Mouse (Mus musculus) thymus, adult 2 months (tissue): ENCODE measurements around the gene Sftpa1. TPM values are rescaled to one million over a fixed set of nuclear protein-coding genes. Genes with fewer than 3 reads are reported as not detected.

Experiments used
- DNase-seq: peaks from one replicate; pipeline ENCODE4 v3.0.0; 2021
- H3K27ac ChIP-seq: fragments of 200-500 bp; 2 replicates; pipeline ENCODE4 v1.5.1; 2012; ENCODE audit warnings: low read length, control low read depth; ENCODE audit not compliant: control insufficient read depth, insufficient read depth
- H3K27me3 ChIP-seq: fragments of 200-500 bp; 2 replicates; pipeline ENCODE4 v1.6.1; 2012; ENCODE audit warnings: mild to moderate bottlenecking, low read length, moderate library complexity, mixed read lengths; ENCODE audit not compliant: control insufficient read depth, insufficient read depth
- H3K36me3 ChIP-seq: fragments of 200-500 bp; 2 replicates; pipeline ENCODE4 v1.6.1; 2012; ENCODE audit warnings: mild to moderate bottlenecking, low read length, moderate library complexity; ENCODE audit not compliant: control insufficient read depth, insufficient read depth
- H3K4me1 ChIP-seq: fragments of 200-500 bp; replicated peaks from 2 replicates; pipeline ENCODE4 v1.6.1; 2012; ENCODE audit warnings: low read length; ENCODE audit not compliant: control insufficient read depth, insufficient read depth
- H3K4me3 ChIP-seq: fragments of 200-500 bp; 2 replicates; pipeline ENCODE4 v1.5.1; 2012; ENCODE audit warnings: mild to moderate bottlenecking, low read length, control low read depth, moderate library complexity; ENCODE audit not compliant: control insufficient read depth, insufficient read depth
- CTCF ChIP-seq: fragments of 200-500 bp; IDR thresholded peaks from 2 replicates; pipeline ENCODE4 v1.5.1; 2012; ENCODE audit warnings: mild to moderate bottlenecking, control low read depth, low read length, moderate library complexity, borderline replicate concordance; ENCODE audit not compliant: control insufficient read depth, poor library complexity, insufficient read depth; ENCODE audit errors: extremely low read depth
- POLR2A ChIP-seq: fragments of 200-500 bp; IDR thresholded peaks from 2 replicates; pipeline ENCODE4 v1.6.1; 2012; ENCODE audit warnings: mild to moderate bottlenecking, low read length, control low read depth, moderate library complexity; ENCODE audit not compliant: control insufficient read depth, poor library complexity, insufficient read depth; ENCODE audit errors: extremely low read depth
- WGBS: fragments of 180-500 bp; shearing (Covaris S2); methylation state at CpG from one replicate; pipeline ENCODE4 v1.1.7; 2018; 5-methylcytosine and 5-hydroxymethylcytosine counted together
- polyA plus RNA-seq: library from polyadenylated mRNA; depleted of rRNA; stranded (reverse); fragments of >200 nt; gene quantifications from 2 replicates; pipeline ENCODE4 v1.2.3, GENCODE M21; 2012; rRNA removed

The Sftpa1 gene
- polyA plus RNA-seq: 0.84 and 1.4 TPM in 2 replicates

DNA sequence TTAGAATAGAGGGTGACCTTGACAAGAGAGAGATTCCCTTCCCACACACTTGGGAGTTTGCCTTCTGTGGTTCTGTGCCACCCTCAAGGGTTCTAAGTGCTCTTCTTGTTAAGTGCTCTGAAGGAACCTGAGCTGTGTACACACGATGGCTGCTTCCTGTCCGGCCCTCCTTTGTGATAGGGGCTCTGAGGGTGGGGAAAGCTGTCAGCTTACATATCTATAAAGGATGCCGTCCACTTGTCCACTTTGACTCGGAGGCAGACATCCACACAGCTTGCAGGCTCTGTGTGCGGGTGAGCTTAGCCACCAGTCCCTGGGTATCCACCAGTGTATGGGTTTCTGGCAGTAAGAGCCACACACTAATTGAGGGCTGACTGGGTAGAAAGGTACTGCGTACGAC is at the start of gene Sftpa1:
Sftpa1 (plus strand) TSS at position 243 of the 400 bp plus-strand sequence.
- Histone ChIP-seq H3K27ac (no peak within 1 kb of the TSS), H3K4me1 (no peaks in the 10 kb centered on the region), H3K4me3 (no peak within 1 kb of the TSS), H3K36me3 (no peaks in the 10 kb centered on the region), H3K27me3 (no peaks in the 10 kb centered on the region)
- no peak for DNase-seq
- WGBS: 82% methylated on average over 7 of the region's 7 CpGs
- no peak for TF ChIP-seq CTCF
- TF ChIP-seq POLR2A: no peak

DNA sequence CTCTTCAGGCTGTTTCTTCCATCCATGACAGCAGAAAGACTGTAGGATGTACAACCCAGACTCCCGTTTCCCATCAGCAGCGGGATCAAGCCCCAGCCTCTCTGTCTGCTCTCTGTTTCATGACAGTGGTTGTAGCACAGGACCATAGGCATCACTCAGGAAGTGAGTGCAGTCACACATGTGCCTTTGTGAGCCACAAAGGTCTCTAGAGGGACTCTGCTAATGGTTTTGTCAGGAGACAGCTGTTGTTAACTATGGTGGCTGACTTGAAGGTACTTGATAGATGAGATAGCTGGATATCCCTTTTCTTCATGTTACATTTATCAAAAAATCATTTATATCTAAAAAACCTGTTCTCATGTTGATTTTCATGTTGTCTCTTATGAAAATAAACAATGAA is 49.2 kb upstream of the Sftpa1 start:
- no peak for TF ChIP-seq POLR2A
- TF ChIP-seq CTCF: no peak
- no peaks in the 10 kb centered on the region for H3K27me3 ChIP-seq
- H3K4me1 ChIP-seq: no peaks in the 10 kb centered on the region
- H3K36me3 ChIP-seq: no peaks in the 10 kb centered on the region
- H3K4me3 ChIP-seq: no peak overlapping the region
- H3K27ac ChIP-seq: no peak overlapping the region
- WGBS: 85% methylated on average over 2 of the region's 2 CpGs
- DNase-seq: no peak

DNA sequence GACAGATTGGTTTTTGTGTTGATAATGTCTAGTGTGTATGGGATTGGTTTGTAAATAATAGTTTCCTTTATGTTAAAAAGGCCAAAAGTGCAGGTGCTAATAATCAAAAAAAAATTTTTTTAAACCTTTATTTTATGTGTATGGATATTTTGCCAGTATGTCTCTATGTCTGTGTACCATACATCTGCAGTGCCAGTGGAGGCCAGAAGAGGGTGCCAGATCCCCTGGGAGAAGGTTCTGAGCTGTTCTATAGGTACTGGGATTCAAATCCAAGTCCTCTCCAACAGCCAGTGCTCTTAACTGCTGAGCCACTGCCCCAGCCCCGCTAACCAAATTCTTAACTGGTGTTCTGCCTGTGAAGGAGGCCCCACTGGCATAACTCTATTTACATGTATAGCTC is 44.1 kb upstream of the Sftpa1 start:
- no peak overlapping the region for H3K4me3 ChIP-seq
- WGBS: 91% methylated on average over 1 of the region's 1 CpGs
- TF ChIP-seq CTCF (no peak), POLR2A (no peak)
- DNase-seq: peak; percentile 31
- H3K4me1 ChIP-seq: no peaks in the 10 kb centered on the region
- no peak overlapping the region for H3K27ac ChIP-seq
- no peaks in the 10 kb centered on the region for H3K36me3 ChIP-seq
- no peaks in the 10 kb centered on the region for H3K27me3 ChIP-seq

DNA sequence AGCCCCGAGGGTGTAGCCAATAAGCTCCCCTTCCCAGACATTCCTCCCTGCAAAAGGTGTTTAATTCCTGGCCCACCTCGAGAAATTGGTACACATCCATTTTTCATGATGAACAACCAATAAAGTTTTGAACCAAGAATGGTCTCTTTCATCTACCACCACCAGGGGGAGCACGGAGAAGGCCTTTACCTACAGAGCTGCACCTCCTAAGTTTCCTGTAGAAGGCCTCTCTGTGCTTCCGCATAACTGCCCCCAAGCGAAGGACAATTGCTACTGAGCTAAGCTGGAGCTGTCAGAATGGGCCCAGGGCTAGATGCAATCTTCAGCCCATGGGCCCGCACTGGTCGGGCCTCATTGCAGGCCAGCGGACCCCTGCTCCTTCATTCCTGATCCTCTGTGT is 40.8 kb upstream of the Sftpa1 start:
- no peaks in the 10 kb centered on the region for H3K4me1 ChIP-seq
- H3K4me3 ChIP-seq: no peak overlapping the region
- H3K27ac ChIP-seq: no peak overlapping the region
- H3K27me3 ChIP-seq: no peaks in the 10 kb centered on the region
- WGBS: 54% methylated on average over 8 of the region's 8 CpGs
- no peaks in the 10 kb centered on the region for H3K36me3 ChIP-seq
- DNase-seq: peak; percentile 30
- TF ChIP-seq CTCF: no peak
- TF ChIP-seq POLR2A: no peak

DNA sequence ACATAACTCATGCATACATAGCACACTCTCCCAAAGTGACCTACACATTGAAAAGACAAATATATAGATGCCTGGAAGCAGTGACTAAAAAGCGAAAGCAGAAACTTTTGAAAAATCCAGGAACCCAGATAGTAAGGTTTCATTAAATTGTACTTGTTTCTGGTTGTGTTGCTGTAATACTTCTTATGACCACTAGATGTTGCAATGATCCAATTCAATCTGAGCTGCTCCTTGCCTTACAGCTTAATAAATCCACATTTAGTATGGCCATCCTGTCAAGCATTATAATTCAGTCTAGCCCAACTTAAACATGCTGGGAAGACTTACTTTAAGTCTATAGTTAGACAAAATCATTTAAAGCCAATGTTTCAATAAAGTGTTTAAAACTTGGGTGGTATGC is 37.5 kb upstream of the Sftpa1 start:
- no peak for DNase-seq

DNA sequence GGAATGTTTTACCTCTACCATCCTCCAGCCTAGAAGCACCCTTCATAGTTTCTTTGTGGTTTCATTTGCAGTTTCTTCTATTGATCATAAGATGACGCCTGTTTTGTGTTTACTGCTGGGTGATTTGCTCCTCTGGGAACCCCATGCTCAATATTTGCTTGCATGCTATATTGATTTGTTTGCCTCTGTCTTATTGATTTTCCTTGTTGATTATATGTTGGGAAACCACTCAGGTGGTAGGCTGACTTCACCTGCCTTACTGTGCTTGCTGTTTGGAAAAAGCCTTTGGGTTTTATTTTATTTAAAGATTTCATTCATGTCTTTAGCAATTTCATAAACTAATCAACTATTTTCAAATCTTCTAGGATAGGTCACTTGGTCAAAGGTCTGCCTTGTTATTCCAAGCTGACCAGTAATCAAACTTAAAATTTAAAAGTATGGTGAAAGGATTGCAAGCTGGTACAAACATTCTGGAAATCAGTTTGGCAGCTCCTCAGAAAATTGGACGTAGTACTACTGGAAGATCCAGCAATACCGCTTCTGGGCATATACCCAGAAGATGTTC is 35.2 kb upstream of the Sftpa1 start:
- no peaks in the 10 kb centered on the region for H3K27me3 ChIP-seq
- H3K36me3 ChIP-seq: no peaks in the 10 kb centered on the region
- 95% methylated on average over 3 of the region's 3 CpGs for WGBS
- no peak overlapping the region for H3K4me3 ChIP-seq
- TF ChIP-seq CTCF: no peak
- no peak for TF ChIP-seq POLR2A
- H3K27ac ChIP-seq: no peak overlapping the region
- H3K4me1 ChIP-seq: no peaks in the 10 kb centered on the region
- DNase-seq: no peak

More for the DNA sequence above, 37.5 kb upstream of the Sftpa1 start:
- TF ChIP-seq CTCF (no peak), POLR2A (no peak)
- Histone ChIP-seq H3K27ac (no peak overlapping the region), H3K4me1 (no peaks in the 10 kb centered on the region), H3K4me3 (no peak overlapping the region), H3K36me3 (no peaks in the 10 kb centered on the region), H3K27me3 (no peaks in the 10 kb centered on the region)
- 60% methylated on average over 1 of the region's 1 CpGs for WGBS

DNA sequence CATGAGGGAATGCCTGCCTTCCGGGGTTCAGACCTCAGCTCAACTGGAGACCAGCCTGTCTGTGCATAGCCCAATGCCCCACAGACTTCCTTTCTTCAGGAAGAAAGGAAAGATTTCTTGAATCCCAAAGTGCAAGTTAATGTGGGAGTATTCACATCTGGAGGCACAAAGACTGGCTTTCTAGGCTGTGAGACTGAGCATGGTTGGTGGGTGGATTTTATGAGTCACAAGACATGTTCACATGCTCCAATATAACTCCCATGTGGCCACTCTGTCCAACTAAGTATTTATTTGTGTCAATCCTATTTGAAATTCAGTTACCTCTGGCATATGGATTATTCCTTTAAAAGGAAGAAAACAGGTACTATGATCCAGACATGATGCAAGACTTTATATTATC is 32.9 kb upstream of the Sftpa1 start:
- no peak for DNase-seq
- no peak overlapping the region for H3K27ac ChIP-seq
- no peaks in the 10 kb centered on the region for H3K4me1 ChIP-seq
- H3K36me3 ChIP-seq: no peaks in the 10 kb centered on the region
- no peaks in the 10 kb centered on the region for H3K27me3 ChIP-seq
- TF ChIP-seq CTCF (no peak), POLR2A (no peak)
- H3K4me3 ChIP-seq: no peak overlapping the region
- WGBS: 97% methylated on average over 1 of the region's 1 CpGs
